Mouse (Mus musculus): Measurements from ENCODE around the gene Socs2.

GRCm38 (mm10) chr10:95354673-95355072, 62.3 kb downstream of the Socs2 start:
- TF ChIP-seq POLR2A (IDR thresholded peaks at IDR 0.05; ENCODE audit: extremely low read depth, insufficient read depth, low read length) (no peak), CTCF (IDR thresholded peaks at IDR 0.05; ENCODE audit: extremely low read depth, insufficient read depth, low read length) (no peak)
